Mouse (Mus musculus) bone marrow macrophage, adult 2 months (primary cell): ENCODE data around the gene Plekha4.

Source experiments
- CTCF ChIP-seq: IDR thresholded peaks from 2 replicates; pipeline ENCODE4 v1.5.1; 2012; ENCODE audit warnings: low read depth, mild to moderate bottlenecking, low read length, moderate library complexity
- POLR2A ChIP-seq: IDR thresholded peaks from 2 replicates; pipeline ENCODE4 v1.6.1; 2012; ENCODE audit warnings: mild to moderate bottlenecking, low read depth, low read length, borderline replicate concordance

- TF ChIP-seq POLR2A (no peak), CTCF (no peak)
Observed at GRCm38 (mm10) chr7:45551512-45551883, 25.4 kb downstream of the Plekha4 start.
